Mouse (Mus musculus): Measurements from ENCODE around the gene Rnf151.
"Not testable (repeated sequence)": the region's sequence is repeated elsewhere in the genome, so short reads cannot be mapped to it uniquely, and the experiment has no call there.

Gene Rnf151

GRCm38 (mm10) chr17:24701251-24701650 is 16.6 kb downstream of the Rnf151 start:
- DNase-seq (ENCODE audit: low spot score): no peak

GRCm38 (mm10) chr17:24699473-24699872 is 18.4 kb downstream of the Rnf151 start:
- no peak for DNase-seq (ENCODE audit: low spot score)

- no peak for DNase-seq (ENCODE audit: low spot score)
These were observed 19.1 kb downstream of the Rnf151 start for GRCm38 (mm10) chr17:24698715-24699114.

- no peak for DNase-seq (ENCODE audit: low spot score)
These were observed 19.9 kb downstream of the Rnf151 start for GRCm38 (mm10) chr17:24697985-24698384.

- DNase-seq (ENCODE audit: low spot score): peak; percentile 81
These were observed 21.7 kb downstream of the Rnf151 start, which contains the start of the genes Gfer and Noxo1 for GRCm38 (mm10) chr17:24696011-24696697. Gene Gfer, minus strand, starts transcription at chr17:24696156. Gene Noxo1, plus strand, starts transcription at chr17:24696234.

- DNase-seq (ENCODE audit: low spot score): no peak
These were observed 22.4 kb downstream of the Rnf151 start for GRCm38 (mm10) chr17:24695326-24696010.

- no peak for DNase-seq (ENCODE audit: low spot score)
These were observed 25.5 kb downstream of the Rnf151 start for GRCm38 (mm10) chr17:24692385-24692784.

- no peak for DNase-seq (ENCODE audit: low spot score)
These were observed 28.4 kb downstream of the Rnf151 start, which contains the start of gene Syngr3 for GRCm38 (mm10) chr17:24689251-24690081. Gene Syngr3, minus strand, starts transcription at chr17:24689955.

- no peak for DNase-seq (ENCODE audit: low spot score)
These were observed 30.3 kb downstream of the Rnf151 start for GRCm38 (mm10) chr17:24687599-24687998.

- no peak for DNase-seq (ENCODE audit: low spot score)
These were observed 30.7 kb downstream of the Rnf151 start for GRCm38 (mm10) chr17:24687146-24687595.

GRCm38 (mm10) chr17:24686514-24686913 is 31.3 kb downstream of the Rnf151 start:
- no peak for DNase-seq (ENCODE audit: low spot score)

GRCm38 (mm10) chr17:24677500-24678080 is 40.3 kb downstream of the Rnf151 start:
- no peak for DNase-seq (ENCODE audit: low spot score)

- no peak for DNase-seq (ENCODE audit: low spot score)
These were observed 41.0 kb downstream of the Rnf151 start for GRCm38 (mm10) chr17:24676877-24677276.

- DNase-seq (ENCODE audit: low spot score): no peak
These were observed 41.7 kb downstream of the Rnf151 start for GRCm38 (mm10) chr17:24676187-24676586.

GRCm38 (mm10) chr17:24674277-24674676 is 43.6 kb downstream of the Rnf151 start:
- DNase-seq (ENCODE audit: low spot score): no peak

GRCm38 (mm10) chr17:24672141-24672540 is 45.7 kb downstream of the Rnf151 start:
- no peak for DNase-seq (ENCODE audit: low spot score)

GRCm38 (mm10) chr17:24671346-24671745 is 46.5 kb downstream of the Rnf151 start:
- DNase-seq (ENCODE audit: low spot score): no peak

- DNase-seq (ENCODE audit: low spot score): no peak
These were observed 47.5 kb downstream of the Rnf151 start for GRCm38 (mm10) chr17:24670246-24670844.

GRCm38 (mm10) chr17:24669545-24670245 is 48.2 kb downstream of the Rnf151 start, which contains the start of gene Zfp598:
Gene Zfp598, plus strand, starts transcription at chr17:24669687.
- DNase-seq (ENCODE audit: low spot score): peak; percentile 96

- DNase-seq (ENCODE audit: low spot score): not testable (repeated sequence)
These were observed 48.7 kb downstream of the Rnf151 start for GRCm38 (mm10) chr17:24669214-24669544.

GRCm38 (mm10) chr17:24667416-24667815 is 50.4 kb downstream of the Rnf151 start:
- DNase-seq (ENCODE audit: low spot score): no peak

All from ovary, postnatal 14 days (tissue).